Mouse (Mus musculus) B cell, adult 67 days (primary cell): ENCODE data around the gene Krt81. TPM values are rescaled to one million over a fixed set of nuclear protein-coding genes. Genes with fewer than 3 reads are reported as not detected.

Experiments
- total RNA-seq, 2 experiments: library from RNA; stranded (reverse); gene quantifications; 4 replicates each; pipeline ENCODE4 v1.2.4; 2023

Krt81 gene
- total RNA-seq, result not detected

DNA sequence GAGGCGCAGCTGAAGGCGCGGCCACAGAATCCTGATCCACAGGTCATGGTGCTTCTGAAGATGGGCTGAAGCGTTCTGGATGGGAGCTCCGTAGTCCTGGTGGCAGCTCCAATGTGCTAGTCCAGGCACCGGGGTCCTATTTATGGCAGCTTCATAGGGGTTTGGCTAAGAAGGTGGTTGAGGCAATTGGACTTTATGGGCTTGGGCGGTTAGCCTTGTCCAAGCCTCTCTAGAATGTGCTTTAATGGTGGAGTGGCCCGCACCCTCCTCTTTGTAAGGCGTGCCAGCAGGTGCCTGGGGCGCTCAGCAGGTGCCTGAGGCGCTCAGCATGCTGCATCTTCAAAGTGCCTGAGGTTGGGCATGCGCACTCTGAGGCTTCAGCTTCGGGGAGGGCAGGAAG lies at the start of gene Krt81:
Gene Krt81 (minus strand): TSS at position 101 of the 400 bp plus-strand sequence.

DNA sequence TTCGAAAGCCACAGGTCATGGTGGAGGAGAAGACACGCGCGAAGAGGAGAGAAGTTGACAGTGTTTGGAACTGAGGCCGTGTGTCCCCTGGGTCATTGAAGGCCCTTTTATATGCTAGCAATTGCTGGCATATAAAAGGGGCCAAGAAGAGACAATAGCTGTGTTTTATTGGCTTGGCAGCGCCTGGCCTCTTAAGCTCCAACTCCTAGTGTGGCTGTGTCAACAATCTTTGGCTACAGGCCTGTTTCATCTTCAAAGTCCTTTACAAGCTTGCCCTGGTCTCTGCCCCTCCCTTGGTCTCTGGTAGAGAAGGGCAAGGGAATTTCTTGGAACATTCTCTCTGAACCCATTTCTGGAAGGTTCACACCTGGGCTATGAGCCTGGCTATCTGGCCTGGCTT lies 27.9 kb upstream of the Krt81 start, which contains the start of gene Krt83:
Gene Krt83 (minus strand): TSS at position 82 of the 400 bp plus-strand sequence.

GRCm38 (mm10) chr15:101472952-101473528 lies 9.5 kb upstream of the Krt81 start, which contains the start of gene Krt86:
Krt86 (plus strand) TSS chr15:101473478.

DNA sequence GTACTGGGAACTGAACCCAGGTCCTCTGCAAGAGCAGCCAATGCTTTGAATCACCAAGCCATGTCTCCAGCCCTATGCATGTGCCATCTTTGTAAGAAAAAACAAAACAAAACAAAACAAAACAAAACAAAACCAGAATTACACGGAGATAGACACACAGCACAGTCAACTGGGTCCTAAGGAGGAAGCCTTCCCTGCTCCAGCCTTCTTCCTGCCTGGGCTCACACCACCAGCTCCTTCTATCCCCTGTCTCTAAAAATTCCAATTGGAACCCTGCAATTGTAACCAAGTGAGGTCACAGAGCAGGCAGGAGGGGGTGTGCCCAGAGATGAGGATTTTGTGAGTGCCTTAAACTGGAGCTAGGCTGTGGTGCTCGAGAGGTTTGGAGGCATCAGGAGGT lies 16.1 kb downstream of the Krt81 start, which contains the start of gene Krt88:
Gene Krt88 (plus strand): TSS at position 301 of the 400 bp plus-strand sequence.

GRCm38 (mm10) chr15:101438555-101438954 lies 25.0 kb downstream of the Krt81 start, which contains the start of gene Krt87:
Krt87 (minus strand) TSS chr15:101438804.

DNA sequence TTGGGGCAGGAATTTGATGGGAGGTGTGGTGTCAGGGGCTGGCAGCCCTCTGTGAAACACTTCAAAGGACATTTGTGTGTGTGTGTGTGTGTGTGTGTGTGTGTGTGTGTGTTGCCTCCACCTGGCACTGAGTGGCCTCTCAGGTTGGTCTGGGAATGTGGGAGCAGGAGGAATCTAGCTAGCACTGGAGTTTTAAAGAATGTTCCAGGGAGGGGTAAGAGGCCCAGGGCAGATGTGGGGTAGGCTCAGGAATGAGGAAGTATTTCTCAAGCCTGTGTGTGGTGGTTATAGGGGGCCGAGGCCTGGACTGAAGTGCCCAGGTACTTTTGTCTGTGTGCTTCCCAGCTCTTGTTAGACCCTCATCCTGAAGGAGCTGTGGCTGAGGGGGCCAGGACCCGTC lies 52.8 kb downstream of the Krt81 start, which contains the start of gene Krt7:
Gene Krt7 (plus strand): TSS at position 269 of the 400 bp plus-strand sequence.

Other genes with a start within 250 kb of the Krt81 start
- gene Grasp, start 239.6 kb downstream of the Krt81 start, total RNA-seq, result 10 to 100 TPM in 1 of 2 experiments, 1 to 10 TPM in 1; 5.9 to 13.9 TPM
- gene Nr4a1, start 209.5 kb downstream of the Krt81 start, total RNA-seq, result 100 to 1,000 TPM; 248 to 368 TPM
- gene Atg101, start 179.5 kb downstream of the Krt81 start, total RNA-seq, result 10 to 100 TPM; 75.5 to 76.0 TPM
- 1 to 10 TPM in 1 of 2 experiments, not detected in 1; 1.0 TPM for gene 6030408B16Rik, start 170.5 kb downstream of the Krt81 start, total RNA-seq
- gene Krt80, start 93.6 kb downstream of the Krt81 start, total RNA-seq, result not detected
- not detected for gene Krt7, start 52.7 kb downstream of the Krt81 start, total RNA-seq
- not detected for gene Krt87, start 24.9 kb downstream of the Krt81 start, total RNA-seq
- not detected for gene Krt88, start 16.0 kb downstream of the Krt81 start, total RNA-seq
- gene Krt86, start 9.7 kb upstream of the Krt81 start, total RNA-seq, result not detected
- not detected for gene Krt83, start 27.8 kb upstream of the Krt81 start, total RNA-seq
- not detected for gene Gm49425, start 53.5 kb upstream of the Krt81 start, total RNA-seq
- gene Krt84, start 69.1 kb upstream of the Krt81 start, total RNA-seq, result not detected
- not detected for gene Krt82, start 86.9 kb upstream of the Krt81 start, total RNA-seq
- not detected for gene Krt90, start 99.2 kb upstream of the Krt81 start, total RNA-seq
- gene Krt75, start 110.2 kb upstream of the Krt81 start, total RNA-seq, result not detected
- gene Gm5414, start 164.4 kb upstream of the Krt81 start, total RNA-seq, result not detected
- gene Gm5478, start 183.6 kb upstream of the Krt81 start, total RNA-seq, result not detected
- not detected for gene Krt6b, start 216.5 kb upstream of the Krt81 start, total RNA-seq
- not detected for gene Krt6a, start 230.6 kb upstream of the Krt81 start, total RNA-seq
- gene Krt5, start 249.1 kb upstream of the Krt81 start, total RNA-seq, result not detected